17 mouse cellular contexts compared by ENCODE assay signal in genomic region chr19:53650921-53651320, GRCm38 (mm10). TPM values are rescaled to one million over a fixed set of nuclear protein-coding genes. Genes with fewer than 3 reads are reported as not detected.
"Had no signal": no experiment of that assay in that cellular context is flagged by ENCODE, and none has a peak within 500 bp of the region (broad histone marks: within the 10 kb centered on the region; RNA-seq: fewer than 3 reads in every experiment).

No protein-coding gene starts in this region.

- H3K27ac ChIP-seq: midbrain, embryonic 13.5 days; midbrain, embryonic 15.5 days; neural tube, embryonic 13.5 days; neural tube, embryonic 15.5 days had no signal

- H3K4me2 ChIP-seq: lung, embryonic 14.5 days; midbrain, embryonic 11.5 days; midbrain, embryonic 13.5 days; midbrain, embryonic 15.5 days; neural tube, embryonic 13.5 days; neural tube, embryonic 15.5 days had no signal

- H3K9ac ChIP-seq: lung, embryonic 14.5 days; midbrain, embryonic 13.5 days; midbrain, embryonic 15.5 days; neural tube, embryonic 13.5 days; neural tube, embryonic 15.5 days had no signal

- H3K27me3 ChIP-seq: midbrain, embryonic 13.5 days; midbrain, embryonic 15.5 days; neural tube, embryonic 13.5 days; neural tube, embryonic 15.5 days had no signal

- H3K9me3 ChIP-seq: megakaryocyte, embryonic 14.5 days; midbrain, embryonic 13.5 days; midbrain, embryonic 15.5 days; neural tube, embryonic 13.5 days; neural tube, embryonic 15.5 days had no signal

- H3K4me3 ChIP-seq: megakaryocyte, embryonic 14.5 days; midbrain, embryonic 13.5 days; midbrain, embryonic 15.5 days; neural tube, embryonic 13.5 days; neural tube, embryonic 15.5 days had no signal

- DNase-seq: lung, adult 18-20 months; lung, embryonic 14.5 days; lung, postnatal 10 days; lung, postnatal 4 days; right cerebral cortex, postnatal 14 days; right cerebral cortex, postnatal 4 days; spleen, adult 18-20 months; thymus, adult 18-20 months; thymus, postnatal 14 days; thymus, postnatal 36 days had no signal

- ATAC-seq: midbrain, embryonic 13.5 days; midbrain, embryonic 15.5 days had no signal

RNA-seq across cellular contexts. Expression of gene Rbm20, which starts 26.2 kb away (rescaled TPM):
- total RNA-seq: monocyte, adult 5-6 weeks had no signal
